Mouse (Mus musculus) layer of hippocampus, postnatal 25 days (tissue): ENCODE data around the gene Tomm40. TPM values are rescaled to one million over a fixed set of nuclear protein-coding genes. Genes with fewer than 3 reads are reported as not detected.

Experiments
- DNase-seq, 2 experiments: peaks; one replicate each; pipeline ENCODE4 v3.0.0; 2022; ENCODE audit warnings: mixed read lengths in 2 of 2, low spot score in 1 of 2; ENCODE audit errors: extremely low spot score in 1 of 2
- total RNA-seq, 2 experiments: library from RNA; stranded (reverse); gene quantifications; 2 replicates each; pipeline ENCODE4 v1.2.3; 2021

Tomm40 gene
- total RNA-seq, 2 experiments from 2014 or later: 109 TPM

DNA sequence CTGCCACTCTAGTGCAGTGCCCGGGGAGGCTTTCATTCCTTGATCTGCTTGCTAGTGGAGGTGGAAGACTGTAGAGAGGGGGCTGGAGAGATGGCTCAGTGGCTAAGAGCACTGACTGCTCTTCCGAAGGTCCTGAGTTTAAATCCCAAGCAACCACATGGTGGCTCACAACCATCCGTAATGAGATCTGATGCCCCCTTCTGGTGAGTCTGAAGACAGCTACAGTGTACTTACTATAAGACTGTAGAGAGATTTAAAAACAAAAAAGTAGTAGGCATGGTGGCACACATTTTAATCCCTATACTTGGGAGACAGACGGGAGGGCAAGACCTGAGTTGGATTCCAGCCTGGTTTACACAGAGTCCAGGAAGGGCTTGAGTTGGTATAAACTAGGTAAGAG is 2.8 kb downstream of the Tomm40 start:
- DNase-seq: no peak

DNA sequence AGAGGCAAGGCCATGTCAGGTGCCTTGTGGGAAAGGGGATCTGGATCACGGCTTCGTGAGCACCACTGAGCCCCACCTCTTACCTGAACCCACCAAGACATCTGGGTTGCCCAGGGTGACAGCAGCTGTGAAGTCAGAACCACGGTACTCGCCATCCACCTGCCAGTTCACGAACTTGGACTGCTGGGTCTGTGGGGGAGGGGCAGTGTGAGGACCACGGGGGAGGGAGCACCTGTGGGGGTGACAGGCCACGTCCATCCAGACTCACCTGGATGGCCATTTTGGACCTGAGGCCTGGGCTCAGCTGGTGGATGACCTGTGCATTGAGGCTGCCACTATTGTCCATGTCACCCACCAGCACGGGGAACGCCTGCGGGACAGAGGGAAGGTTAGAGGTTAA is 4.6 kb downstream of the Tomm40 start:
- DNase-seq: no peak

DNA sequence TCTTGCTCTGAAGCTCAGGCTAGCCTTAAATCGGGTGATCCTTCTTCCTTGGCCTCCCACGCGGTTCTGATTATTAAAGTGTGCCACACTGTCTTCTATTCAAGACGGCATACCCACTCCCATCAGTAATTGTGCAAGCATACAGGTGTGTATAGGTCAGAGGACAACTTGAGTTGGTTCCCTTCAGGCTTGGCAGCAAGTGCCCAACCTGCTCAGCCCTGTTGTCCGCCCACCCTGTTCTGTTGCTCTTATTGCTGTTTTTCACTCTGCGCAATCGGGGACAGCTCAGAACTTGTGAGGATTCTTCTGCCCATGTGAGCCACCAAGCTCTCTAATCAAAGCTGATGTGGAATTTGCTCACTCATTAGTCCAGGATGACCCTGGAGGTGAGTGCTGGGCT is 10.0 kb downstream of the Tomm40 start:
- DNase-seq: no peak

DNA sequence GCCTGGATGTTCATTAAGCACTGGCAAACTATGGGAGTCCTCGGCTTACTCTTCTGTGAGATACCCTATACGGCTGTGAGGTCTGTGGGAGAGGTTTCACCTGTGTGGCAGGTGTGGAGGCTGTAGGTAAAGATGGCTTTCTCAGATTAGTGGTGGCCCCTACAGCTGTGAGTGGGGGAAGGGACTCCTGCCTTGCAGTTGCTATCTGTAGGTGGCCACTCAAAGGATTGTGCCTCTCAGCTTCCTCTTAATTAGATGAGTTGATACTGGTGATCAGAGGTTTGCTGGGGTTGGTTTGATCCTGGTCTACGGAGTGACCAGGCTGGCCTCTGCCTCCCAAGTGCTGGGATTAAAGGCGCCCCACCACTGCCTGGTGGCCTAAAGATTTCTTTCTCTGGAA is 10.8 kb downstream of the Tomm40 start:
- no peak for DNase-seq

DNA sequence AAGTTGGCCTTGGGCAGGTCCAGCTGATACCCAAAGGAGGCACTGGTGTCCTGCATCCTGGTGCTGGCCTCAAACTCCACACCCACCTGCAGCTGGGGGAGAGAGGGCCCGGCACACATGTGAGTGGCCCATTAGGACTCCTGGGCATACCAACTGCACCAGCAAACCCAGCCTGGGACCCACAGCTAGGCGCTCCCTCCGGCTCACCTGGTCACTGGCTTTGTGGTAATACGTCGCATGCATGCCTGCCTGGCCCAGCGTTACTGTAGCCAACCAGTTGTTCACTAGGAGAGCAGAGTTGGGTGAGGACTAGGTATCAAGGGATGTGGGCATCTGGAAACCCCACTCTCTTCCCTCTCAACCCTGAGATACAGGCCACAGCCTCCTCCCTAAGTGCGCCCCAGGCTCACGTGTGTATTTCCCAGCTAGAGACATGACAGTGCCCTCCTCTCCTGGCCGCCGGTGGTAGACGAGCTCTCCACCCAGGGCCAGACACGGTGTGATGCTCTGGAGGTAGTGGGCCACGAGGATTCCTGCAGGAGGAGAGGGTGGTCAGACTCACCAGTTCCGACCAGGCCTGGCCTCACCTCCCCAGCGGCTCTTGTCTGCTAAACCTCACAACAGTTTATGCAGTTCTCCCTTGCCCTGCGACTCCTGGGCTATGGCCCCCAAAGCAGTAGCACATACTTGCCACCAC is 12.2 kb downstream of the Tomm40 start:
- no peak for DNase-seq

DNA sequence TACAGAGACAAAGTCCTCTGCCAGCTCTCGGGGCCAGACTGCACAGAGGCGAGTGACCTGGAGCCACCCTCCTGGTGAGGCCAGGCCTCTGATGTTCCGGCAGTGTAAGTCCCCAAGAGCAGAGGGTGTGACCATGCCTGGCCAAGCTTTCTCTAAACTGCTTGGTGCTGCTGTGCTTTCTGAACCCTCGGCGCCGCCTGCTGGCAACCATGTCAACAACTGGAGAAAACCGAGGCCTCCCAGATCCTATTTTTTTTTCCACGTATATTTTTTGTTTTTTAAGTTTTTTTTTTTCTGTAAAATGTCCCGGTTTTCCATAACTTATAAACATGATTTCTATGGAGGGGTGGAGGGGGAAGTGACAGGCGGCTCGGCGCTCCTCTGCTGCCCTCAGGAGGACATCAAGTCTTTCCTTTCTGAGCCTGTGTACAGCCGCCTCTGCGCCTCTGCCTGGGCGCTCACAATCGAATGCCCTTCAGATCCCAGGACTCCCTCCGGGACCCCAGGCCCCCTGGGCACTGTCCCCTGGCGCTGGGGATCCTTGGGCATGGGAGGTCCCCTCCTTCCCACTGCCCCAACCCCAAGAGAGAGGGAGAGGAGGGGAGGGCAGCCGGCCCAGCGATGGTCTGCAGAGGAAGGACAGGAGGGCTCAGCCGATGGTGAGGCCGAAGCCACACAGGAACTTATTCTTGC is 14.0 kb downstream of the Tomm40 start:
- DNase-seq: peak; percentile 51 to 73

DNA sequence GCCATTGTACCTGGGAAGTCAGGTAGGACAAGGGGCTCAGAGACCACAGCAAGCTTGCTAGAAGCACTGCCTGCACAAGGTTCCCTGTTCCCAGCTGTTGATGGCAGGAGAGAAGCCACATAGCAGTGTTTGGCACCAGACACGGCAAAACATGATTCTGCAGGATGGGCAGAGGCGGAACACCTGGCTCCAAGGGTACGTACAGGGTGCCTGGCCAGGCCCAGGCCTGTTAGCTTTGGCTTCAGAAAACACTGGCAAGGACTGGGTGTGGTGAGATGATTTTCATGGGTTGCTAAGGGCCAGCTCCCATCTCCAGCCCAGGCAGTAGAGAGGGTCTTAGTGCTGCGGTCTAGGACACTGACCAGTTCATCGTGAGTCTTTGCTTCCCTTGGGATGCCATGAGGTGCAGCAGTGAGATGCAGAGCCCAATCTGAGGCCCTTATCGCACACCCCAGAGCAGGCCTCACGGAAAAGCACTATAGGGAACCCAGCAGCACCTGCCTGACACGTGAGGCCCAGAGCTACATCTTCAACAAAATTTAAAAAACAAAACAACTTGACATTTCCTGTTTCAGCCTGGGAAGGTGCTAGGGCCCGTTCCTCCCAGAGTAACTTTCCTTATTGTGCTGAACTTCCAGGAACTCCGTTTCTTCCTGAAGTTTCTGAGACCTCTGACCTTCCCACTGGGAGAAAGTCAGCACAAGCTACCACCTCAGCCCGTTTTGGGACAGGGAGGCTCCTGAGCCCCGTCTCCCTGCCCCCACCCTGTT is 14.8 kb downstream of the Tomm40 start:
- DNase-seq: no peak

DNA sequence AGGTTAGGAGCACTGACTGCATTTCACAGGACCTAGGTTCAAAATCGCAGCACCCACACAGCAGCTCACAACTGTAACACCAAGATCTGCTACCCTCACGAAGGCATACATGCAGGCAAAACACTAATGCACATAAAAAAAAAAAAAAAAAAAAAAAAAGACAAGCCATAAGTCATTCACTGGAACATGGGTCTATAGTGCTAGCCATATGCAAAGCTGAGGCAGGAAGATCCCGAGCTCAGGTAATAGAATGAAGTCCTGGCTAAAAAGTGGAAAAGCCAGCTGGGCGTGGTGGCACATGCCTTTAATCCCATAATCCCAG is 15.4 kb downstream of the Tomm40 start:
- no peak for DNase-seq

DNA sequence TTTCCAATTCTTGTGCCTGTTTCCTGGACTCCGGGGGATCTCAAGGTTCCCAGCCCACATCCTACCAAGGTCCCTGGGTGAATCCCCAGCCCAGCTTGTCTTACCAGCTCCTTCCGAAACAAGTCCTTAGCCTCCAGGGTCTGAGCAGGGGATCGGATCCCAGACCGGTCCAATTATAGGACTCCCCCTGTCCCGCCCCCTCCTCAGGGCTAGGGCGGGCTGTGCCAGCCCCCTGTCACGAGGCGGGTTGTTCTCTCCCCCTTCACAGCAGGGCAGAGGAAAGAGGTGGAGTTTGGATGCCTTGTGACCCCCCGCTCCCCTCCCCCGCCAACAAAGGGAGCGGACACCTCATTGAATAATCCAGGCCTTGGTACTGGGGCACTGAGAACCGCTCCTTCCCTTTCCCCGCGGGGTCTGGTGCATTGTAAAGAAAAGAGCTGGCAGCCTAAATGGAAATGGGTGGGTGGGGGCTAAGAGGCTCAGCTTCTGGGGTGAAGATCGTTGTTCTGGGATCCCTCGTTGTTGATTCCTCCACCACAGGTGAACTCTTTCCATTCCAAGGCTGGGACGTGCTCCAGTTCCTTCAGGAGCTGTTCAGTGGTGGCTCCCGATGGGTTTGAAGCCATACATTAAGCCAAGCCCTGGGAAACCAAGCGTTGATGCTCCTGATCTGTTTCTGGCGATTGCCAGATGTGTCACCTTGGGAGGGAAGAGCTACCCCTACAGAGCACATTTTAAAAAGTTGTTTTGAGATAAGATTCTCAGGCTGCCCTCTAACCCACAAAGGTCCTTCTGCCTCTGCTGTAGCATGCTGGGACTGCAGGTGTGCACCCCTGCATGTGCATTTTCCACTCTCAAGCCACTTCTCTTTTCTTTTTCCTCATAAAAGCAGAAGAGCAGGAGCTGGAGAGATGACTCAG is 16.1 kb downstream of the Tomm40 start, which contains the start of gene Apoe:
Gene Apoe, minus strand, starts transcription at position 282 of the 920 bp plus-strand sequence.
- peak in 1 of 2 experiments; percentile 38 for DNase-seq

DNA sequence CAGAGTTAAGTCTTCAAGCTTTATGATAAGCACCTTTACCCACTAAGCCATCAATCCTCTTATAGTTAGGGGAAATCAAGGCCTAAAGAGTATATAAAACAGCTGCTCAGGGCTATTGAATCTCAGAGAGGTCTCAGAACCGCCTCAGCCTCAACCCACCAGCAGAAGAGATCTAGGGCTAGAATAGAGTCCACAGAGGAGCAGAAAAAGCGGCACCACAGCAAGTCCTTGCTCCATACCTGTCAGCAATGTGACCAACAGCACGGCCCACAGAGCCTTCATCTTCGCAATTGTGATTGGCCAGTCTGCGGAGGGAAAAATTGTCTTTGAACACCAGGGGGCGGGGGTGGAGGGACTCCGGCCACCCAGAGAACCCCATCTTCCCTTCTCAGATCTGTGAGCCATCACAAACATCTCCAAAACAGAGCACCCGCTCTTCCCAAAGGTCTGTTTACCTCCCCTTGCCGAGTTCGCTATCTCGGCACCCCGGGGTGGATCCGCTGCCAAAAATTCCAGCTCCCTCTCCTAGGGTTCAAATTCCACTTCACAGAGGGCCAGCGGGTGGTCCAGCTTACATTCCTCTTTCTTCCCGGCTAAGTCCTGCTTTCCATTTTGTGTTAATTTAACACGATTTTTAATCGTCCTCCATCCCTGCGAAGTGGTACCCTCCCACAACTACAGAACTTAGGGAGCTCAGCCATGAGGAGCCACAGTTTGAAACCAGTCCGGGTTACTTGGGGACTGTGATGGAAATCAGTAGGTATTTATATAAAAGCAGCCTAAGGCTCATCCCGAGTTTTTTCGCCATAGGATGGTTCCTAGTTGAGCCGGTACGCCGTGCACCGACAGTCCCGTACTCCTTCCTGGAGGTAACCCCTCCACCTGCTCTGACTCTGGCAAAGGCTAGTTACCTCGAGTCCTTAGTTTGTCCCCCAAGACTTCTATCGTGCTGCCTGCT is 17.0 kb downstream of the Tomm40 start:
- no peak for DNase-seq

DNA sequence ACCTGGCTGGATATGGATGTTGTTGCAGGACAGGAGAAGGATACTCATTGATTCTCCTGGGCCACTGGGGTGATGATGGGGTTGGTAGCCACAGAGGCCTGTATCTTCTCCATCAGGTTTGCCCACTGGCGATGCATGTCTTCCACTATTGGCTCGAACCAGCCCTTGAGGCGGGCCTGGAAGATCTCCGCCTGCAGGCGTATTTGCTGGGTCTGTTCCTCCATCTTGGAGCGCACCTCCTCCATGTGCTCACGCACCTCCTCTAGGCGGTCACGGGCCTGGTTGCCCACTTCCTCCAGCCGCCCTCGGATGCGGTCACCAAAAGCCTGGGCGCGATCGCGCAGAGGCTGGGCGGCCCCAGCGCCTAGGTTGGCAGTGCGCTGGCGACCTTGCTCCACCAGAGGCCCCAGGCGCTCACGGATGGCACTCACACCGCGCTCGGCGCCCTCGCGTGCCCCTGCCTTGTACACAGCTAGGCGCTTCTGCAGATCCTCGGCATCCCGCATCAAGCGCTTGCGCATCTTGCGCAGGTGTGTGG is 18.8 kb downstream of the Tomm40 start:
- no peak for DNase-seq

DNA sequence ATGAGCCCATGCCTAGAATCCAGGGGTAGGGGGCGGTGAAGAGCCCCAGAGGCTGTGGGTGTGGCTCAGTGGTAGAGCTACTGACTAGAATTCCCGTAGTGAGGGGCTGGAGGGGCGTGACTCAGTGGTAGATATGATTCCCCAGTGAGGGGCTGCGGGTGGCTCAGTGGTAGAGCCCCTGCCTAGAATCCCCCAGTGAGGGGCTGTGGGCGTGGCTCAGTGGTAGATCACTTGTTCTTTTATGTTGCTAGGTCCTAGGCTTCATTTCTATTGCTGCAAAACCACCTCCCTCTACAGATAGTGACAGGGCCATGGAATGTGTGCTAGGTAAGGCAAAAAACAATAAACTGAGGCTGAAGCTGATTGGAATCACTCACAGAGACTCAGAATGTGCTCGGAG is 19.4 kb downstream of the Tomm40 start:
- no peak for DNase-seq

DNA sequence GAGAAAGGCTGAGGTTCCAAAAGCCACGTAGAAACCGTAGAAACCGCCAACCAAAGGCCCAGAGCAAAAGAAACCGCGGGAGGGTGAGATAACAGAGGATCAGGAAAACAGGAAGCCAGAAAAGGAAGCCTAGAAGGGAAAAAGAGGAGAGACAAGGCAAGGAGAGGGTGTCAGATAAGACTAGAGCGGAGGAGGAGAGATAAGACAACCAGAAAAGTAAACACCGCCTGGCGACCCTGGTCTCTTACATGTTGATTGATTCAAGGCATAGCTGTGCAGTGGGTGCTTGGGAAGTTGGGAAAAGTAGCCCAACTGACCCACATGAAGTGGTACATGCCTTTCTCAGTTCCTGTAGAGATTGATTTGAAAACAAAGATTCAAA is 20.0 kb downstream of the Tomm40 start:
- DNase-seq: no peak

DNA sequence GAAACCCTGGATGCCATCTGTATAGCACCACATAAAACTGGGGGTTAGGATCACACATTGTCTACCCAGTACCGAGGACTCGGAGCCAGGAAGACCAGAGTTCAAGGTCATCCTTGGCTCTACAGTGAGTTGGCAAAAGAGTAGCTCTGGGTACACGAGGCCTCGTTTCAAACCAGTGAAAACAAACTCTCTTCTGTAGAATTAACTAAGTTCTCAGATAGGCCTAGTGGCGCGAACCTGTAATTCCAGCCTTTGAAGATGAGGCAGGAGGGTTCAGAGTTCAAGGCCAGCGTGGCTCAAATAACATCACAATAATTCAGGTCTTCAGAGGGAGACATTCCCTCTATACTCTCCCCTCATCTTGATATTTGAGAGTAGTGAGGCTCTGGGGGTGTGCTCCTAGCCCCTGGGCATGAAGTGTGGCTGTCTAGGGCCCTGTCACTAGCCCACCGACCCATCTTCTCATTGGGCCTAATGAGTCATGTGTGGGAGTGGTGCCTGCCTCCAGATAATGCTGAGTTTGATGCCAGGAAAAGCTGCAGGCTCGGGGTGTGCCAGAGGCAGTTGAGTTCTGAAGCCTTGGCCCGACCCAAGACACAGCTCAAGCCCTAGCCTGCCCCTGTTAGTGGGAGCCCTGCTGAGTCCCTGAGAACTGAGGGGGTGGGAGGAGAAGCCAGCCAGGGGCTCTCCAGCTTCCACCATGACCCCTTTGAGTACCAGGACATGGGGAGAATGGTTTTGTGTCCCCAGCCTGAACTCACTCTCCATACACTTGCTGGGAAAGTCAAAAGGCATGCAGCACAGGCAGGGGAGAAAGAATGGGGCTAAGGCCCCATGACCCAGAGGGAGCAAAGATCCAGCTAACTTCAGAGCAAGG is 20.7 kb downstream of the Tomm40 start:
- DNase-seq: no peak

DNA sequence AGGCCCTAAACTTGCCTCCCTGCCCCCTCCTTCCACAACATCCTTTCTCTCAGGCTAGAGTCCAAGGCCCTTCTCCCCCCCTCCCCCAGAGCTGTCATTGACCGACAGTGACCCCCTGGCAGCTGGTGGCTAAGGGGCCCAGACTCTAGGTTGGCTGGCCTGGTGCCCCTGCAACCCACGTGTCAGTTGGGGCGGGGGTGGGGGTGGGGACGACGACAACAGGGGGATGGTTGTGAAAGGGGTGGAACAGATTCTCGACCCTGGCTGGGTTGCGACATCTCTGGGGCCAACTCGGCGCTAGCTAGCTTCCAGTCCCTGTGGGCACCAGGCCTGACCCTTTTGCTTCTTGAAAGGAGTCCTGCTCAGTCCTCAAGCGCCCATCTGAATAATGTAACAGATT is 21.8 kb downstream of the Tomm40 start:
- DNase-seq: no peak

DNA sequence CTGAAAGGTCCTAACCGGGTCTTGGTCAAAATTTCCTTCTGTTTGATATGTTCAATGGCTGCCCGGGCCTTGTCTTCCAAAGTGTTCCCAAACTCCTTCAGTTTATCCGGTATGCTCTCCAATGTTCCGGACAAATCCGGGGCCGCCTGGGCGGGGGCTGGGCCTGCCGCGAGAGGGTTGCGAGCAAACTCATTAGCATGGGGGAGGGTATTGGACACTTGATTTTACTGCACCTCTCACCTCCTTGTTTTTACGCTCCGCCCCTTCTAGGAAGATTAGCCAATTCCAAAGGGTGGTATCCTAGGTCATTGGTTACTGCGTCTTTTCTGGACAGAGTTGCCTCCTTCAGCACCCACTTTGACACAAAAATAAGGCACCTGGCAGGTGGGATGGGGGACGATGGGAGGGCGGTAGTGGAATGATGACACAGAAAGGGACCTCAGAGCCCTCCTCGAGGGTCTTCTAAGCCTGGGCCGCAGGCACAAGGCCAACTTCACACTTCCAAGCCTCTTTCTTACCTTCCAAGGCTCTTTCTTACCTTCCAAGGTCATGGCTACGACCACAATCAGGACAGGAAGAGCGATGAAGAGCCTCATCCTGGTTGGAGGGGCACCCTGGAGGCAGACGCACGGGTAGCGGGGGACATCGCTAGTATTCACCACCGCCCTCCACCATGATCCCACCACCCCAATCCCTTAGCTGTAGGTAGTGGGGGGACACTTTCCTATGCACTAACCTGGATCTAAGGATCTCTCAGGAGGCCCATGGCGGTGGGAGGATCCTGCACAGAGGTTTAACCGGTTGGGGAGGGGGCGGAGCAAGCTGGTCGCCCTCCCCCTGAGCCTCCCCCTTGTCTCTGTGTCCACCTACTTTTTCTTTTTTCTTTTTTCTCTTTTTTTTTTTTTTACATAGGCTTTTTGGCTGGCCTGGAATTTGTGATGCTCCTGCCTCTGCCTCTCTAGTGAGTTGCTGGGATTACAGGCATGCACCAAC is 23.1 kb downstream of the Tomm40 start, which contains the start of gene Apoc1:
Gene Apoc1, minus strand, starts transcription at position 788 of the 993 bp plus-strand sequence.
- DNase-seq: no peak

DNA sequence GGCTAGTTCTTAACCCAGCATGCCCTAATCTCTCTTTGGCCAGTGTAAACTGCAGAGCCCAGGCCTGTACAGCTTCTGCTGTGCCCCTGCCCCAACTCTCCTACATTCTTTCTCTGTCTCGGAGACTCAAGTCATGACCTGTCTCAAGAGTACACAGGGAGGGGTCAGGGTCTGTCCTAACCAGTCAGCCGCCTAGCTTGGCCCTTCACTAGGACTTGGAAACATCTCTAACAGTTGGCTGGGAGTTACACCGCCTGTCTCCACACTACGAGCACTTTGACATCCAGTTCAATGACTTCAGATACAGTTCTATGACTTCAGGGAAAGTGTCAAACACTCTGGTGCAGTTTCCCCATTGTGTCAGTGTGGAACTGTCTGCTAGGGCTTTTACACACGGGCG is 23.8 kb downstream of the Tomm40 start:
- DNase-seq: no peak
